Mouse (Mus musculus): ENCODE data around the gene Tsfm.

- TF ChIP-seq CTCF (IDR thresholded peaks at IDR 0.05; ENCODE audit: low read depth) = peak; percentile 29; the same call in 1 of the 2 replicates
- no peak for TF ChIP-seq EP300 (IDR thresholded peaks at IDR 0.05; ENCODE audit: low read depth)
Observed at GRCm38 (mm10) chr10:127016488-127016887, 14.2 kb downstream of the Tsfm start.
